ENCODE assay signal across 7 mouse cellular contexts in the genomic region with DNA sequence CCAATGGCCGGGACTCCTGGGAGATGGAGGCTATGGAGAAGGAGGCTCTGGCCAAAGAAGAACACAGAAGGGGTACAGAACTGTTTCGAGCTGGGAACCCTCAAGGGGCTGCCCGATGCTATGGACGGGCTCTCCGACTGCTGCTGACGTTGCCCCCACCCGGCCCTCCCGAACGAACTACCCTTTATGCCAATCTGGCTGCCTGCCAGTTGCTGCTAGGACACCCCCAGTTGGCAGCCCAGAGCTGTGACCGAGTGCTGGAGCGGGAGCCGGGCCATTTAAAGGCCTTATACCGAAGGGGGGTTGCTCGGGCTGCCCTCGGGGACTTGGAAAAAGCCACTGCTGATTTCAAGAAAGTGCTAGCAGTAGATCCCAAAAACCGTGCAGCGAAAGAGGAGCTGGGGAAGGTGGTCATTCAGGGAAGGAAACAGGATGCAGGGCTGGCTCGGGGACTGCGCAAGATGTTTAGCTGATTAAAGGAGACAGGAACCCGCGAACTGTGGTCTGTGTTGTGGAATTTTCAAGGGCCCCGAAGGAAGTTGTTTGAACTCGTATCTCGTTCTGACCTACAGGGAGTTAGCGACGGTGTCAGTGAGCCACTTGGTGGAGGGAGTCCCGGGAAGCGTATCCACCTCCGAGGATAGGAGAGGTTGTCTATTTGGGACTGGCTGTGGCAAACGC. TPM values are rescaled to one million over a fixed set of nuclear protein-coding genes. Genes with fewer than 3 reads are reported as not detected.
DNase-seq lines count a peak whose midpoint lies in the region; ATAC-seq and TF ChIP-seq lines count a peak whose summit lies in the region.

No protein-coding gene starts in this region.

- 89% methylated on average over 30 of the region's 30 CpGs for WGBS in forebrain, embryonic 13.5 days
- 67% methylated on average over 30 of the region's 30 CpGs for WGBS in liver, postnatal 0 days (ENCODE audit: insufficient replicate concordance)

- DNase-seq in kidney, adult 9 months: peak; percentile 35
- DNase-seq in kidney, postnatal 4 days: no peak
- DNase-seq in liver, postnatal 0 days: no peak
- DNase-seq in frontal cortex, adult 2 months (ENCODE audit: extremely low spot score in 1 of 2, low spot score in 1 of 2): no peak

- H3K4me3 ChIP-seq in bone marrow macrophage, adult 2 months (ENCODE audit: insufficient read depth, low read length): peak overlapping the region; percentile 30
- peak overlapping the region; percentile 11; the same call in 1 of the 2 replicates for H3K4me3 ChIP-seq in forebrain, embryonic 13.5 days
- H3K4me3 ChIP-seq in liver, postnatal 0 days (ENCODE audit: low read depth, low read length): peak overlapping the region; percentile 13; the same call in 1 of the 2 replicates

- no peak overlapping the region for H3K27ac ChIP-seq in bone marrow macrophage, adult 2 months (ENCODE audit: insufficient read depth, low read depth, low read length)
- no peak overlapping the region for H3K27ac ChIP-seq in forebrain, embryonic 13.5 days
- H3K27ac ChIP-seq in liver, postnatal 0 days (ENCODE audit: low read depth): no peak overlapping the region

- ATAC-seq in forebrain, embryonic 13.5 days: no peak
- no peak for ATAC-seq in liver, postnatal 0 days
- no peak for ATAC-seq in CD4-positive, CD25-positive, alpha-beta regulatory T cell, adult 4 months

- peak overlapping the region; percentile 70; the same call in 1 of the 2 replicates for H3K9ac ChIP-seq in forebrain, embryonic 13.5 days
- H3K9ac ChIP-seq in liver, postnatal 0 days (replicated peaks): no peak overlapping the region

- peak overlapping the region; percentile 70 for H3K4me2 ChIP-seq in forebrain, embryonic 13.5 days
- peak overlapping the region; percentile 80 for H3K4me2 ChIP-seq in liver, postnatal 0 days (ENCODE audit: low read depth, low read length)

- TF ChIP-seq CTCF in bone marrow macrophage, adult 2 months (IDR thresholded peaks at IDR 0.05; ENCODE audit: low read depth, low read length): no peak
- no peak for TF ChIP-seq CTCF in liver, postnatal 0 days (IDR thresholded peaks at IDR 0.05; ENCODE audit: low read depth)

- H3K4me1 ChIP-seq in bone marrow macrophage, adult 2 months (ENCODE audit: control insufficient read depth, insufficient read depth, low read length): peaks cover 62% of the 10 kb centered on the region
- H3K4me1 ChIP-seq in forebrain, embryonic 13.5 days: peaks cover 37% of the 10 kb centered on the region
- H3K4me1 ChIP-seq in liver, postnatal 0 days (ENCODE audit: insufficient read depth): peaks cover 42% of the 10 kb centered on the region

- no peak for TF ChIP-seq POLR2A in bone marrow macrophage, adult 2 months (IDR thresholded peaks at IDR 0.05; ENCODE audit: borderline replicate concordance, low read depth, low read length)

- H3K9me3 ChIP-seq in forebrain, embryonic 13.5 days (replicated peaks): no peaks in the 10 kb centered on the region
- H3K9me3 ChIP-seq in liver, postnatal 0 days (ENCODE audit: low read length): no peaks in the 10 kb centered on the region

- peaks cover 26% of the 10 kb centered on the region for H3K36me3 ChIP-seq in forebrain, embryonic 13.5 days (ENCODE audit: poor library complexity, severe bottlenecking)
- H3K36me3 ChIP-seq in liver, postnatal 0 days (replicated peaks; ENCODE audit: insufficient read depth, low read length): peaks cover 9% of the 10 kb centered on the region

- TF ChIP-seq EP300 in liver, postnatal 0 days (IDR thresholded peaks at IDR 0.05; ENCODE audit: low read depth): no peak

- no peaks in the 10 kb centered on the region for H3K27me3 ChIP-seq in forebrain, embryonic 13.5 days
- H3K27me3 ChIP-seq in liver, postnatal 0 days (ENCODE audit: insufficient read depth, low read length): no peaks in the 10 kb centered on the region

RNA-seq across cellular contexts. Expression of a gene that starts 1.0 kb away (rescaled TPM):
- polyA plus RNA-seq in bone marrow macrophage, adult 2 months (2012; ENCODE audit: insufficient read depth, insufficient read length, missing spikeins): 42.6 and 62.7 TPM in 2 replicates
- 95.9 and 105 TPM in 2 replicates for polyA plus RNA-seq in forebrain, embryonic 13.5 days (2015; fragmentation: Nextera tagmentation; extraction: Ambion mirVana)
- 12.9 and 13.0 TPM in 2 replicates for polyA plus RNA-seq in liver, postnatal 0 days (2015; fragmentation: Nextera tagmentation; extraction: Ambion mirVana)
- 10 to 100 TPM; 15.2 to 20.2 TPM for polyA plus RNA-seq in CD4-positive, CD25-positive, alpha-beta regulatory T cell, adult 4 months (2017; shearing (Covaris generic))
- 57.7 and 59.6 TPM in 2 replicates for polyA plus RNA-seq in frontal cortex, adult 2 months (2012; rRNA removed)

RNA-seq across cellular contexts. Expression of a gene that starts 1.4 kb away (rescaled TPM):
- polyA plus RNA-seq in bone marrow macrophage, adult 2 months (2012; ENCODE audit: insufficient read depth, insufficient read length, missing spikeins): 22.4 and 22.9 TPM in 2 replicates
- polyA plus RNA-seq in forebrain, embryonic 13.5 days (2015; fragmentation: Nextera tagmentation; extraction: Ambion mirVana): 14.7 and 16.1 TPM in 2 replicates
- polyA plus RNA-seq in liver, postnatal 0 days (2015; fragmentation: Nextera tagmentation; extraction: Ambion mirVana): 5.6 and 5.8 TPM in 2 replicates
- polyA plus RNA-seq in CD4-positive, CD25-positive, alpha-beta regulatory T cell, adult 4 months (2017; shearing (Covaris generic)): 1 to 10 TPM; 3.6 to 5.9 TPM
- 6.7 and 7.9 TPM in 2 replicates for polyA plus RNA-seq in frontal cortex, adult 2 months (2012; rRNA removed)

RNA-seq across cellular contexts. Expression of a gene that starts 16.6 kb away (rescaled TPM):
- 0.76 and 1.3 TPM in 2 replicates for polyA plus RNA-seq in bone marrow macrophage, adult 2 months (2012; ENCODE audit: insufficient read depth, insufficient read length, missing spikeins)
- 2.8 and 6.0 TPM in 2 replicates for polyA plus RNA-seq in forebrain, embryonic 13.5 days (2015; fragmentation: Nextera tagmentation; extraction: Ambion mirVana)
- polyA plus RNA-seq in liver, postnatal 0 days (2015; fragmentation: Nextera tagmentation; extraction: Ambion mirVana): 0.05 TPM in 1 of 2 replicates, not detected in the other
- polyA plus RNA-seq in CD4-positive, CD25-positive, alpha-beta regulatory T cell, adult 4 months (2017; shearing (Covaris generic)): 1 to 10 TPM; 1.4 to 2.2 TPM
- polyA plus RNA-seq in frontal cortex, adult 2 months (2012; rRNA removed): 150 and 179 TPM in 2 replicates

RNA-seq across cellular contexts. Expression of a gene that starts 17.7 kb away (rescaled TPM):
- polyA plus RNA-seq in bone marrow macrophage, adult 2 months (2012; ENCODE audit: insufficient read depth, insufficient read length, missing spikeins): 101 and 118 TPM in 2 replicates
- polyA plus RNA-seq in forebrain, embryonic 13.5 days (2015; fragmentation: Nextera tagmentation; extraction: Ambion mirVana): 15.9 and 19.7 TPM in 2 replicates
- 19.3 and 19.8 TPM in 2 replicates for polyA plus RNA-seq in liver, postnatal 0 days (2015; fragmentation: Nextera tagmentation; extraction: Ambion mirVana)
- polyA plus RNA-seq in CD4-positive, CD25-positive, alpha-beta regulatory T cell, adult 4 months (2017; shearing (Covaris generic)): 10 to 100 TPM; 20.6 to 32.2 TPM
- 41.9 and 43.0 TPM in 2 replicates for polyA plus RNA-seq in frontal cortex, adult 2 months (2012; rRNA removed)

RNA-seq across cellular contexts. Expression of a gene that starts 24.4 kb away (rescaled TPM):
- not detected in 2 replicates for polyA plus RNA-seq in bone marrow macrophage, adult 2 months (2012; ENCODE audit: insufficient read depth, insufficient read length, missing spikeins)
- polyA plus RNA-seq in forebrain, embryonic 13.5 days (2015; fragmentation: Nextera tagmentation; extraction: Ambion mirVana): 0.01 and 0.05 TPM in 2 replicates
- 0.36 TPM in 2 replicates for polyA plus RNA-seq in liver, postnatal 0 days (2015; fragmentation: Nextera tagmentation; extraction: Ambion mirVana)
- polyA plus RNA-seq in CD4-positive, CD25-positive, alpha-beta regulatory T cell, adult 4 months (2017; shearing (Covaris generic)): not detected
- polyA plus RNA-seq in frontal cortex, adult 2 months (2012; rRNA removed): 1.6 TPM in 2 replicates

Comparison
In these comparisons a context has a peak if more than half of its experiments do, and no peak if none do; other contexts are left out.
1. RNA of a gene that starts 16.6 kb away (polyA plus RNA-seq): 150 to 179 TPM in frontal cortex, adult 2 months; 2.8 to 6.0 TPM in forebrain, embryonic 13.5 days, 1.4 to 2.2 TPM in CD4-positive, CD25-positive, alpha-beta regulatory T cell, adult 4 months, 0.76 to 1.3 TPM in bone marrow macrophage, adult 2 months and 0.05 TPM in liver, postnatal 0 days; every median in the first group is over 10 times any median in the second.
2. Peak in every context shown above with its lines, with median percentiles within 50 percentile points of each other: H3K4me3 ChIP-seq.